Mouse (Mus musculus): ENCODE data around the gene Tef. TPM values are rescaled to one million over a fixed set of nuclear protein-coding genes. Genes with fewer than 3 reads are reported as not detected.

Tef gene
- total RNA-seq, 1 experiment from 2014 or later = 71.4 TPM

Other genes with a start within 250 kb of the Tef start
- 68.0 and 79.0 TPM in 2 replicates for gene Ep300, start 217.1 kb upstream of the Tef start, total RNA-seq (2021)
- gene L3mbtl2, start 138.5 kb upstream of the Tef start, total RNA-seq (2021) = 18.1 and 20.8 TPM in 2 replicates
- 5.2 TPM in 2 replicates for gene Chadl, start 105.1 kb upstream of the Tef start, total RNA-seq (2021)
- 73.8 and 81.9 TPM in 2 replicates for gene Zc3h7b, start 57.4 kb upstream of the Tef start, total RNA-seq (2021)
- 61.7 and 61.8 TPM in 2 replicates for gene Rangap1, start 56.9 kb upstream of the Tef start, total RNA-seq (2021)
- gene Tob2, start 56.4 kb downstream of the Tef start, total RNA-seq (2021) = 124 and 147 TPM in 2 replicates
- gene Phf5a, start 69.5 kb downstream of the Tef start, total RNA-seq (2021) = 63.4 and 65.5 TPM in 2 replicates
- gene Aco2, start 69.9 kb downstream of the Tef start, total RNA-seq (2021) = 2,377 and 2,604 TPM in 2 replicates
- gene Polr3h, start 123.8 kb downstream of the Tef start, total RNA-seq (2021) = 18.7 and 23.0 TPM in 2 replicates
- 15.7 and 17.3 TPM in 2 replicates for gene Csdc2, start 134.3 kb downstream of the Tef start, total RNA-seq (2021)
- gene Pmm1, start 158.5 kb downstream of the Tef start, total RNA-seq (2021) = 78.7 and 99.0 TPM in 2 replicates
- not detected in 2 replicates for gene 1700029P11Rik, start 178.1 kb downstream of the Tef start, total RNA-seq (2021)
- gene Xrcc6, start 185.4 kb downstream of the Tef start, total RNA-seq (2021) = 120 and 140 TPM in 2 replicates
- 68.4 and 74.8 TPM in 2 replicates for gene Desi1, start 231.4 kb downstream of the Tef start, total RNA-seq (2021)
- 79.0 and 82.3 TPM in 2 replicates for gene Snu13, start 245.2 kb downstream of the Tef start, total RNA-seq (2021)